Mouse (Mus musculus) embryo, embryonic 10.5 days (tissue): ENCODE measurements around the gene Trp63.

ENCODE experiments used
- DNase-seq: peaks from one replicate; pipeline ENCODE4 v3.0.0-alpha.2; 2015; ENCODE audit warnings: low spot score

Gene Trp63

DNA sequence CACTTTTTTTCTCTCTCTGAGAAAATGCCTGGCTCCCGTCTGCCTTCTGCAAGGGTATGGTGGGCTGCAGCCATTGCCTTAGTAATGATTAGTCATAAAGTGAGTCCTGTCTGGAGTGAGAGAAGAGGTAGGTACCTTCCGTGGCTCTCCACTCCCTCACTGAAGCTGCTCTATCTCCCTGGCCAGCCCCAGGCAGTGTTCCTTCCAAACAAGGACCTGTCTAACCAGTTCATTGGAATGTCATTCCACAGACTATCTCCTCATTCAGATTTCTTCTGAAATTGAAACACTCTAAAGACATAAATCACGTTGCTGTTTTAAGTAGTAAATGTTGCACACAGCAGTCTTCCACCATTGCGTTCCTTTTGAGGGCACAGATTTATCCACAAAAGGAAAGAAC is 96.4 kb downstream of the Trp63 start:
- no peak for DNase-seq

DNA sequence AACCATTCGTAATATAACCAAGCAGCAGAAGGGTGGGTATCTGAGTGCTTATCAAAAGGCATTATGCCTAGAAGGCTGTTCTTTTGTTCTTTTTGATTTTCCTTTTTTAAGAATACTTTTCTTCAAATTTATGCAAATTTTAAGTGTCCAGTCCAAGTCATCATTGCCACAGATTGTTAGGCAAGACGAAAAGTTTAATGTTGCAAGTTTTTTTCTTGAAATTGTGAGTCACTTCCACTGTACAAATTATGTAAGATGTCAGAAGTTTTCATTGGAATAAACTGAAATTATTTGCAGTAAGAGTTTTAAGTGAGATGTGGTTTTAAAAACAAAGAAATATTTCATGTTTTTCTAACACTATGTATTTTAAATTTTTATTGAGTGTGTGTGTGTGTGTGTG is 100.7 kb downstream of the Trp63 start:
- DNase-seq = no peak

DNA sequence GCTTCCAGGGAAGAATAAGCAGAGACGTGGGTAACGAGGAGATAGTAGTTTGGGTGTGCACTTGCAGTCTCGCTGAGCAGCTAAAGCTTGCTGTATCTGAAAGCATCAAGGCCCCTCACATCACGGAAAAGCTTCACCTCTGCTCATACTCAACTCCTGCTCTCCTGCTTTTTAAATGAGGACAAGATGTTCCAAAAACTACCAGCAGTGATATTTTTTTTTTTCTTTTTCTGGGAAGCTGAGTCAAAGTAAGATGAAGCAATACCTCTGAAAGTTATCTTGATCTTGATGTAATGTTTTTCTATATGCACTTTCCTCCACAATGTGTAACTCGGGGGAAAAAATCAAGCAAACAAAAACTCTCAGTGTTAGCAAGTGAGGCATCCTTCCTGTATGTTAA is 102.9 kb downstream of the Trp63 start:
- no peak for DNase-seq

DNA sequence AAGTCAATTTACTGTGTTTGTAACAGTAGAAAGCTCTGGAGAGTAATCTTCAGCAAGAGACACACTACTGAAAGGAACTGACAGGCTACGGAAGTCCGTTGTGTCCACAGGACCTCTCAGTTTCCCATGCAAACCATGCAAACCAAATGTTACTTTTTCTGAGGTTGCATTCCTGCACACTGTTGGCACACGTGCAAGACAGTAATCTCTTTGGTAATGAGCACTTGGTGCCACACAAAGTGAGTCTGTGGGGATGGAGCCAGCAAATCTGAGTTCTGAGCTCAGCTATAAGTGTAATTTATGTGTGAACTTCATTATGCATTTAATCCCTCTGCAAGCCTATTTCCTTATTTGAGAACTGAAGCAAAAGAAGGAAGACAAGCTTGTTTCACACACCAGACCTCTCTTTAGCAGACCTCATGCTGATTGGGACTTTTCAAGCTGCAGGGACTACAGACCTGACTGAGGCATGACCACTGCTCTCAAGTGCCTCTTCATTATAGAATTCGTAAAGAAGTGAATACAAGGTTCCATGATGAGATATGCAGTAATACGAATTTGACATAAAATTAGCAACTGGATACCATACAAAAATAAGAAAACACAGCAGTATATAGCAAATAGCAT is 109.2 kb downstream of the Trp63 start:
- DNase-seq = no peak

GRCm38 (mm10) chr16:25797732-25798294 is 114.2 kb downstream of the Trp63 start:
- DNase-seq = no peak

DNA sequence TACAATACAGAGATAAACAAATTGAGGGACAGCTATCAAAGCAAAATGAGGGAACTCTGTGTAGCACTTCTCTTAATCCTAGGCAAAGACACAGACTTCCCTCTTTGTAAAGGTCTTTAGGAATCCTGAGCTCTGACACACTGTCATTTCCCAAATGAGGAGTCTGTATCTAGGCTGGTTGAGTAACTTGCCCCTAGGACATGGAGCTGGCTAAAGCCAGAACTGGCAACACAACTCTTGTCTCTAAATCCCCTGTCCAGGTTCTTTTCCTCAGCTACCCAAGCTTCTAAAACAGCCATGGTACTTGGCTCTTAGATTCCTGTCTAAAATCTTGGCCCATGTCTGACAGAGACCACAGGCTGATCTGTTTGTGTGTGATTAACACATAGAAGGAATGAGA is 116.1 kb downstream of the Trp63 start:
- DNase-seq = no peak

GRCm38 (mm10) chr16:25804955-25805354 is 121.4 kb downstream of the Trp63 start:
- DNase-seq = no peak

- no peak for DNase-seq
Observed at GRCm38 (mm10) chr16:25807116-25807515, 123.6 kb downstream of the Trp63 start.

GRCm38 (mm10) chr16:25817753-25818624 is 134.4 kb downstream of the Trp63 start:
- no peak for DNase-seq

- DNase-seq = no peak
Observed at GRCm38 (mm10) chr16:25826016-25826415, 142.5 kb downstream of the Trp63 start.

DNA sequence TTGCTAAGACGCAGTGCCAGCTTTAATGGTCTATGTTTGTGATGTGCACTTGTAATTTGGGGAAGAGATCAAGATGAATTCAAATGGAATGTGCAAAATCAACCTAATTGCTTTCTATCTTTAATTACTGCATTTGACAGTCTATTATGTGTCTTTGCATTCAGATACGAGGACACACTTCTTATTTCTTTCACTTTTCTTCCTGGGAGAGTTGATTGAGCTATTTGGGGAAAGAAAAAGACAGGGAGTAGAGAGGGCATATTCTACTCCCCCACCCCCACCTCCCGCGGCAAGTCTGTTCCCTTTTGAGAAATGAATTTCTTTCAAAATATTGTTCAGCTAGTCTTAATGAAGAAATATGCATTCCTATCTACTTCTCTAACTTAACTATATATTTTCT is 149.0 kb downstream of the Trp63 start:
- DNase-seq = no peak

- no peak for DNase-seq
Observed at GRCm38 (mm10) chr16:25835301-25835700, 151.7 kb downstream of the Trp63 start.

- DNase-seq = no peak
Observed at GRCm38 (mm10) chr16:25835723-25836122, 152.2 kb downstream of the Trp63 start.

GRCm38 (mm10) chr16:25842996-25843395 is 159.4 kb downstream of the Trp63 start:
- DNase-seq = no peak

- peak; percentile 7 for DNase-seq
Observed at GRCm38 (mm10) chr16:25843625-25844024, 160.1 kb downstream of the Trp63 start.

DNA sequence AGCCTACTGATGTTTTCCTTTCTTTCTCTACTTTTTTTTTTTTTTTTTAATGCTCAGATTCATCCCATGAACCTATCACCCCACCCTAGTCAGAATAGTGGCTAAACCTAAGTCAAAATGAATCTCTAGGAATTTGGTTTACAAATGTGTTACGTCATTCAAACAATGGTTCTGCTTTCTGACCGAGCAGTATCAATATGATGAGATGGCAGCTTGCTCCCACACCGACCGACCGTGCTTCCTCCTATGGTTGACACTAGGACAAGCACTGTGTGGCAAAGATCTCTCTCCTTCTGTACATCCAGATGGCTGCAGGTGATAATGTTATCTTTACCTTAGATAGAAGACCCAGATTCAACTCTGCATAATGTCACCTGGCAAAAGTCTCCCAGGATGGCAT is 163.0 kb downstream of the Trp63 start:
- no peak for DNase-seq

- DNase-seq = no peak
Observed at GRCm38 (mm10) chr16:25848474-25848873, 164.9 kb downstream of the Trp63 start.

DNA sequence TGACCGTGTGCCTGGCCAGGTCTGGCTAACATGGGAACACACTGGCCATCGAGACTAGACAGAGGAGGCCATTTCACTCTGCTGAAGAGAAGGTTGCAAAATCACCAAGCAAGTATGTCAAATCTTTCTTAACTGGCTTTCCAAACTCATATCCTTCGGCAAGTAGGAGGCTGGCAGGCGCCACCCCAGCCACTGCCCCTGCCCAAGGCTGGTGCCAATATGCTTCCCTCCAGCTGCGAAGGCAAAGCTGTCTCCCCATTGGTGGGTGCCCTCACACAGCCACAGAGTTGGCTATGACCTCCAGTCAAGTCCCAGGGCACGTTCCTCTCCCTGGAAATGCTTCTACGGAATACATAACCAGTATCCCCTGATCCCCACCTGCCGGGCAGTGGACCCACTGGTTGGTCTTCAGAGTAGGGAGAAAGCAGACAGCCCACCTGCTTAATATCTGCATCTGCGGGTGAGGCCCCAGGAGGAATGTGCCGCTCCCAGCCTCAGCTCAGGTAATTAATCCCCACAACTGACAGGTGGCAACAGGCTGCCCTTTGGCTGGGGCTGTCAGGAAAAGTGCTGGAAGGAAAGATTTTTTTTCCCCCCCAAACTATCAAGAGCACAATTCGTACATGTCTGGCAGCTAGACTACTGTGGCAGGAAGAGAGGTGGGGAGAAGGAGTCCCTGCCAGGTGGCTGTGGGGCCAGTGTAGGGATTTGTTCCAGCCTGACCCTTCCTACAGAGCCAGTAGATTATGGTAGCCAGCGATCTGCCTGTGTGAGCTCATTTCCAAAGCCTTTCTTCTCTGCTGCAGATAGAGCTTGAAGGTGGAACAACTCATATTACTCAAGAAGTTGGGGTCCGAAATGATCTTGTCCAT is 166.3 kb downstream of the Trp63 start:
- peak; percentile 14 for DNase-seq

GRCm38 (mm10) chr16:25860731-25861505 is 177.4 kb downstream of the Trp63 start:
- DNase-seq = no peak

- no peak for DNase-seq
Observed at GRCm38 (mm10) chr16:25865096-25865869, 181.7 kb downstream of the Trp63 start.

- DNase-seq = no peak
Observed at GRCm38 (mm10) chr16:25871503-25871902, 187.9 kb downstream of the Trp63 start.
